Mouse (Mus musculus) hindbrain, embryonic 14.5 days (tissue): ENCODE measurements around the gene Lamc2. TPM values are rescaled to one million over a fixed set of nuclear protein-coding genes. Genes with fewer than 3 reads are reported as not detected.

ENCODE experiments used
- ATAC-seq: fragments of 200-750 bp; cut with Nextera tagmentation; 2 replicates; pipeline ENCODE4 v1.8.0; 2017; ENCODE audit warnings: moderate number of reproducible peaks, mild to moderate bottlenecking, moderate TSS enrichment, moderate library complexity; ENCODE audit not compliant: low FRiP score
- DNase-seq: peaks from one replicate; pipeline ENCODE4 v3.0.0-alpha.2; 2015; ENCODE audit warnings: low spot score
- H3K27ac ChIP-seq: fragments of 300-500 bp; sonication (generic); 2 replicates; pipeline ENCODE4 v1.5.1; 2014; ENCODE audit warnings: mild to moderate bottlenecking, moderate library complexity
- H3K27me3 ChIP-seq: fragments of 300-500 bp; sonication (generic); 2 replicates; pipeline ENCODE4 v1.6.1; 2014; ENCODE audit warnings: mild to moderate bottlenecking, low read length, mixed read lengths; ENCODE audit not compliant: control insufficient read depth, insufficient read depth
- H3K36me3 ChIP-seq: fragments of 300-500 bp; sonication (generic); replicated peaks from 2 replicates; pipeline ENCODE4 v1.6.1; 2014; ENCODE audit not compliant: control insufficient read depth, insufficient read depth
- H3K4me1 ChIP-seq: fragments of 300-500 bp; sonication (generic); replicated peaks from 2 replicates; pipeline ENCODE4 v1.6.1; 2014; ENCODE audit warnings: antibody characterized with exemption, low read length, mixed read lengths; ENCODE audit not compliant: control insufficient read depth, insufficient read depth
- H3K4me2 ChIP-seq: fragments of 300-500 bp; sonication (generic); replicated peaks from 2 replicates; pipeline ENCODE4 v1.6.1; 2014; ENCODE audit warnings: mild to moderate bottlenecking, moderate library complexity
- H3K4me3 ChIP-seq: fragments of 300-500 bp; sonication (generic); replicated peaks from 2 replicates; pipeline ENCODE4 v1.5.1; 2014; ENCODE audit warnings: mild to moderate bottlenecking, low read length
- H3K9ac ChIP-seq: fragments of 300-500 bp; sonication (generic); 2 replicates; pipeline ENCODE4 v1.6.1; 2014
- H3K9me3 ChIP-seq: fragments of 300-500 bp; sonication (generic); 2 replicates; pipeline ENCODE4 v1.6.1; 2016; ENCODE audit warnings: low read length; ENCODE audit not compliant: control insufficient read depth
- WGBS: fragments of 180-500 bp; shearing (Covaris S2); extraction: QIAGEN DNeasy Blood & Tissue Kit; methylation state at CpG from one replicate; pipeline ENCODE4 v1.1.7; 2014; 5-methylcytosine and 5-hydroxymethylcytosine counted together
- polyA plus RNA-seq: library from polyadenylated mRNA; unstranded; fragments of >200 nt; fragmentation: Nextera tagmentation; extraction: Ambion mirVana; gene quantifications from 2 replicates; pipeline ENCODE4 v1.2.1, GENCODE M21; 2014

Gene Lamc2
- polyA plus RNA-seq, 1 experiment from 2014 or later, result 2.0 TPM

DNA sequence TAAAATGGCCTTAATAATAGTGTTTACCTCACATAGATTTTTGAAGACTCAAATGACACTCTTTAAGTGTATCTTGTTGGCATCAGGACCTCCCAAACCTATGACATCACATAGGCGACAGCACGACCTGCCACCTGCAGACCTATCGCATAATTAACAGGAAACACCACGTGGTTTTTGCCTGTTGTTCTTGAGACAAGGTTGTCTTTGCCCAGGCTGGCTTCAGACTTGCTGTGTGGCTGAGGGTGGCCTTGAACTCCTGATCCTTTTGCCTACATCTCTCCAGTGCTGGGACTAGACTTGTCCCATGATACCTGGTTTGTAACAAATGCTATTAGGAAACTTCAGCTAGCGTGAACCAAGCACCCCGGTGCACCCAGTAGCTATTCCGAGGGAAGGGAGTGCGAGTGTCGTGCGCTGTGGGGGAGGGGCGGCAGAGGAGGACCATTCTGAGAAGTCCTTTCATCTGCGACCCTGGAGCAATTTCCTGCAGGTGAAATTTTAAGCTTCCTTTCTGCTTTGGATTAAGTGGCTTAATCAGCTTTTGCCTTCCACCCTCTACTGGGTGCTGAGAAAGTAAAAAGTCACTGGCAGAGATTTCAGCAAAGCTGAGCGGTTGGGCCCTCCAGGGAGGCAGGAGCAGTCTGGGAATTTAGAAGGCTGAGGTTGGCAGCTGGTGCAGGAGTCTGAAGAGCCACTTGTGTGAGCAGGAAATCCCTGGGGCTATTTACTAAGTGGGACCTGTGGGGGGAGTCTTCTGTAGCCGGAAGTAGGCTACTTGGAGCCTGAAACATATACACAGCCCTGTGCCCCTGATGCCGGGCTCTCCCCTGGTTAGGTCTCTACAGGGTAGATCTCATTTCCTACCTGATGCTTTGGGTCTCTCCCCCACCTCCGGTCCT, 90.2 kb downstream of the Lamc2 start:
- no peak overlapping the region for H3K4me3 ChIP-seq
- H3K27ac ChIP-seq, result no peak overlapping the region
- WGBS, result 25% methylated on average over 16 of the region's 16 CpGs
- no peaks in the 10 kb centered on the region; the same call in 1 of the 2 replicates for H3K36me3 ChIP-seq
- no peaks in the 10 kb centered on the region for H3K4me1 ChIP-seq
- ATAC-seq (no peak), DNase-seq (no peak)
- H3K4me2 ChIP-seq, result no peak overlapping the region
- H3K27me3 ChIP-seq, result no peaks in the 10 kb centered on the region
- H3K9me3 ChIP-seq, result no peaks in the 10 kb centered on the region
- no peak overlapping the region for H3K9ac ChIP-seq

GRCm38 (mm10) chr1:153095328-153095727, 90.9 kb downstream of the Lamc2 start:
- no peak overlapping the region for H3K4me3 ChIP-seq
- H3K4me1 ChIP-seq, result no peaks in the 10 kb centered on the region
- no peaks in the 10 kb centered on the region; the same call in 1 of the 2 replicates for H3K36me3 ChIP-seq
- 40% methylated on average over 6 of the region's 6 CpGs for WGBS
- no peak for ATAC-seq
- H3K9me3 ChIP-seq, result no peaks in the 10 kb centered on the region
- H3K27ac ChIP-seq, result no peak overlapping the region
- DNase-seq, result no peak
- no peaks in the 10 kb centered on the region for H3K27me3 ChIP-seq
- H3K4me2 ChIP-seq, result no peak overlapping the region
- H3K9ac ChIP-seq, result no peak overlapping the region

GRCm38 (mm10) chr1:153094226-153095076, 91.8 kb downstream of the Lamc2 start:
- Histone ChIP-seq H3K4me2 (no peak overlapping the region), H3K9me3 (no peaks in the 10 kb centered on the region), H3K27me3 (no peaks in the 10 kb centered on the region), H3K27ac (no peak overlapping the region), H3K36me3 (no peaks in the 10 kb centered on the region; the same call in 1 of the 2 replicates), H3K9ac (no peak overlapping the region), H3K4me3 (no peak overlapping the region), H3K4me1 (no peaks in the 10 kb centered on the region)
- DNase-seq, result no peak
- 26% methylated on average over 12 of the region's 12 CpGs for WGBS
- no peak for ATAC-seq

DNA sequence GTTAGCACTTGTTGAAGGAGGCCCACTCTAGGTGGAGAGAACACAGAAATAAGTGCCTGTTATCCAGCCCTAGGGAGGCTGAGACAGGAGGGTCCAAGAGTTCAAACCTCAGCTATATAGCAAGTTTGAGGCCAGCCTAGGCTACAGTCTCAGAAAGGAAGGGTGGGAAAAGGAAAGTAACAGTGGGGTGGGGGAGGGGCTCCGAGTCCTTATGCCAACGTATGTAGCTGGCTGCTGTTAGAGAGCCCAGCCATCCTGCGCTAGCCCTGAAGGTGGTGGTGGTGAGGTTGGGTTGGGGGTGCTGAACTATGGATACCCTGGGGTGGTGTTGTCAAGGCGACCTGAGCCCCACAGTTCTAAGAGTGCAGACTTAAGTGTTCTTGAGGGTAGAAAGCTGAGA, 92.7 kb downstream of the Lamc2 start:
- no peak overlapping the region for H3K4me3 ChIP-seq
- no peaks in the 10 kb centered on the region for H3K9me3 ChIP-seq
- no peak overlapping the region for H3K4me2 ChIP-seq
- H3K36me3 ChIP-seq, result no peaks in the 10 kb centered on the region; the same call in 1 of the 2 replicates
- H3K4me1 ChIP-seq, result no peaks in the 10 kb centered on the region
- no peak for ATAC-seq
- no peak overlapping the region for H3K27ac ChIP-seq
- DNase-seq, result no peak
- no peak overlapping the region for H3K9ac ChIP-seq
- 75% methylated on average over 4 of the region's 4 CpGs for WGBS
- no peaks in the 10 kb centered on the region for H3K27me3 ChIP-seq

DNA sequence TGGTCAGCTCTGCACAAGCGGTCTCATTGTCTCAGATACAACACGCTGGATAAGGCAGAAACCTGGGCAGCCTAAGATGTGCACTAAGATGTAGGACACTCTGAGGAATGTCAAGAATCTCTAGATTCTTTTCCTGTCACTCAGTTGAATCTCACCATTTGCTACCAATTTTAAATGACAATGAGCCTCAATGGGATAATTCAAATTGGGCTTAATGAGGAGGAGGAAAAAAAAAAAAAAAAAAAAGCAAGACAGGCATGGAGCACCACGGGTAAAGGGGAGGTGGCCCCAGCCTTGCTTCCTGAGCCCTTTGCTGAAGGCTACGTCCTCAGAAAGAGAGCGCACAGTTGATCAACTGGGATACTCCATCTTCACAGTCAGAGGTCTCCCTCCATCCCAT, 93.1 kb downstream of the Lamc2 start:
- H3K4me3 ChIP-seq, result no peak overlapping the region
- H3K4me1 ChIP-seq, result no peaks in the 10 kb centered on the region
- H3K4me2 ChIP-seq, result no peak overlapping the region
- ATAC-seq (no peak), DNase-seq (no peak)
- no peak overlapping the region for H3K27ac ChIP-seq
- H3K9ac ChIP-seq, result no peak overlapping the region
- no peaks in the 10 kb centered on the region; the same call in 1 of the 2 replicates for H3K36me3 ChIP-seq
- no peaks in the 10 kb centered on the region for H3K27me3 ChIP-seq
- 57% methylated on average over 5 of the region's 5 CpGs for WGBS
- H3K9me3 ChIP-seq, result no peaks in the 10 kb centered on the region

- Histone ChIP-seq H3K4me3 (no peak overlapping the region), H3K4me2 (no peak overlapping the region), H3K4me1 (no peaks in the 10 kb centered on the region), H3K9ac (no peak overlapping the region), H3K27ac (0 out of 2 replicates have a peak overlapping the region, but pooled peaks have one; percentile 15), H3K27me3 (no peaks in the 10 kb centered on the region), H3K36me3 (0 out of 2 replicates have a peak, but pooled peaks cover 6% of the 10 kb centered on the region), H3K9me3 (no peaks in the 10 kb centered on the region)
- peak; percentile 73 for DNase-seq
- 59% methylated on average over 5 of the region's 5 CpGs for WGBS
- peak; percentile 40; the same call in 1 of the 2 replicates for ATAC-seq
These were observed 93.8 kb downstream of the Lamc2 start for GRCm38 (mm10) chr1:153092237-153092975.

GRCm38 (mm10) chr1:153091438-153092236, 94.6 kb downstream of the Lamc2 start:
- no peaks in the 10 kb centered on the region for H3K4me1 ChIP-seq
- no peaks in the 10 kb centered on the region for H3K9me3 ChIP-seq
- H3K4me2 ChIP-seq, result no peak overlapping the region
- ATAC-seq, result peak; percentile 16; the same call in 1 of the 2 replicates
- 39% methylated on average over 9 of the region's 9 CpGs for WGBS
- no peak overlapping the region for H3K9ac ChIP-seq
- H3K4me3 ChIP-seq, result no peak overlapping the region
- H3K36me3 ChIP-seq, result peaks cover 13% of the 10 kb centered on the region; the same call in 1 of the 2 replicates
- no peaks in the 10 kb centered on the region for H3K27me3 ChIP-seq
- DNase-seq, result no peak
- 0 out of 2 replicates have a peak overlapping the region, but pooled peaks have one; percentile 15 for H3K27ac ChIP-seq

- H3K4me1 ChIP-seq, result no peaks in the 10 kb centered on the region
- no peaks in the 10 kb centered on the region for H3K9me3 ChIP-seq
- 80% methylated on average over 4 of the region's 4 CpGs for WGBS
- H3K27me3 ChIP-seq, result no peaks in the 10 kb centered on the region
- DNase-seq (no peak), ATAC-seq (no peak)
- no peak overlapping the region for H3K4me2 ChIP-seq
- H3K4me3 ChIP-seq, result no peak overlapping the region
- H3K36me3 ChIP-seq, result peaks cover 15% of the 10 kb centered on the region; the same call in 1 of the 2 replicates
- no peak overlapping the region for H3K9ac ChIP-seq
- H3K27ac ChIP-seq, result no peak overlapping the region
These were observed 95.4 kb downstream of the Lamc2 start for GRCm38 (mm10) chr1:153090807-153091206.
